Mouse (Mus musculus) spleen, adult 2 months (tissue): Measurements from ENCODE around the gene Tdrd9.

Experiments used
- CTCF ChIP-seq: fragments of 200-500 bp; IDR thresholded peaks from 2 replicates; pipeline ENCODE4 v1.5.1; 2011; ENCODE audit warnings: mild to moderate bottlenecking, inconsistent platforms; ENCODE audit not compliant: insufficient read depth, insufficient read length, insufficient replicate concordance; ENCODE audit errors: extremely low read depth
- POLR2A ChIP-seq: fragments of 200-500 bp; IDR thresholded peaks from 2 replicates; pipeline ENCODE4 v1.6.1; 2011; ENCODE audit warnings: low read depth, low read length, inconsistent platforms

- no peak for TF ChIP-seq CTCF
- no peak for TF ChIP-seq POLR2A
These were observed 62.1 kb downstream of the Tdrd9 start for GRCm38 (mm10) chr12:112033409-112033975.
